Mouse (Mus musculus) right cerebral cortex, postnatal 10 days (tissue): ENCODE data around the gene Ms4a1.
"Not testable (repeated sequence)": the region's sequence is repeated elsewhere in the genome, so short reads cannot be mapped to it uniquely, and the experiment has no call there.

ENCODE experiments used
- DNase-seq, 2 experiments: peaks; one replicate each; pipeline ENCODE4 v3.0.0; 2021; ENCODE audit warnings: low spot score in 2 of 2

The Ms4a1 gene

GRCm38 (mm10) chr19:11266052-11266845 is at the start of gene Ms4a1:
TSS of gene Ms4a1 (minus strand) at chr19:11266241.
- no peak for DNase-seq

GRCm38 (mm10) chr19:11314354-11314753 is 48.3 kb upstream of the Ms4a1 start, which contains the start of gene Ms4a14:
TSS of gene Ms4a14 (minus strand) at chr19:11314454.
- no peak for DNase-seq

DNA sequence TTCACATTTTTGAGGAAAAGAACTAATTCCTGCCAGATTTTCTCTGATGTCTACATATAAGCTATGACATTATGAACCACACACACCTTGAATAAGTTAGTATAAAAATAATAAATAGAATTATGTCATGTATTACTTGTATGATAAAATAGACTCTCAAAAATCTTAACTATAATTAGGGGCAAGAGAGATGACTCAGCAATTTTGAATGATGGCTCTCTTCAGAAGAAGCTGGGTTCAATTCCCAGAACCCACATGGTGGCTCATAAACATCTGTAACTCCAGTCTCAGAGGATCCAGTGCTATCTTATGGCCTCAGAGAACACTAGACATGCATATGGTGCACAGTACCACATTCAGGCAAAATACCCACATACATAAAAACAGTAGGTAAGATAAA is 42.8 kb upstream of the Ms4a1 start:
- DNase-seq: no peak

- not testable (repeated sequence) for DNase-seq
Measured at GRCm38 (mm10) chr19:11299529-11299928, 33.5 kb upstream of the Ms4a1 start.

DNA sequence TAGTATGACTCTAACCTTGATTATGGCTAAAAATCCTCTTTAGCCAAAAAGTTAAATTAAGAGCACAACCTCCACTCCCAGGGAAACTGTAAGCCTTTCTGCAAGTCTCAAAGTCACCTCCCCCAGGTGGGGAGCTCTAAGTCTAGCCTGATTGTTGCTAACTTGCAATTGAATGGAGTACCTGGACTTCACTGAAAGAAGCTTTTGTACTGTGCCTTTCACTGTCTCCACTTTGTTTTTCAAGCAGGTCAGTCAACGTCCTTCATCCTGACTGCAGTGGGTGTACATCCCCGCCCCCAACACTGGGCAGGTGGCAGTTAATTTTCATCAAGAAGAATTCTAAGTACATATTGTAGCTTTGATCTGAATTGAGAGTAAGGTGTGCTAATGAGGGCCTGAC is 32.9 kb upstream of the Ms4a1 start:
- DNase-seq: no peak

DNA sequence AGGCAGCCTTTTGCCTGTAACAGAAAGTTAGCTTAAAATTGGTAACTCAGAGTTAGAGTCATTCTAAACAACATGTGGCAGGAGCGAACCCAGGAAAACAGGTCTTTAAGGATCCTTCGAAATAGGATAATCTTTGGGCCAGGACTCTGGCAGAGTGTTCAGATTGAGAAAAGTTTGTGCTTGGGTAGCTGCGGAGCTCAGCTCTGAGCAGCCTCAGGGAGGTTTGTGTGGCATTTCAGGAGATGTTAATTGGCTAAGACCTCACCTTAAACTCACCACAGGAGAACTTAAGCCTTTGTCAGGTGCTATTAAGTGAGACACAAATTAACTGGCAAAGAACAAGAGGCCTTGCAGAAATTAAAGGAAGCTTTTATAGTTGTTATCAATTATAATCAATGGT is 27.6 kb upstream of the Ms4a1 start:
- DNase-seq: not testable (repeated sequence)

GRCm38 (mm10) chr19:11292990-11293389 is 26.9 kb upstream of the Ms4a1 start:
- DNase-seq: no peak

DNA sequence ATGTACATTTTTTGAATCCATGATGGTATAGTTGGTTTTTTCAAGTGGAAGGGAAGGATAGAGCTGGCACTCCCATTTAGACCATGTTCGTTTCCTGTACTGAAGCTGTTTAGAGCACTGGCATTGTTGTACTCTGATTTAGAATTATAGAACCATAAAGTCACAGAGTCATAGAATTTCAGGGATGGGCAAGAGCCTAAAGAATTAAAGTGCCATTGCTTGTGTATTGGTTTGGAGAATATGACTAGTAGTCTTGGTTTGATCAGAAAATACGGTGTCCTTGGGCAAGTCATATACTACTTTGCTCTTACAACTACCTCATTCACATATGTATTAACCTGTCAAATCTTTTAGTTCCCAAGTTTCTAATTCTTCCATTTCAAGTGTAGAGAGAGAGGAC is 17.7 kb upstream of the Ms4a1 start, which contains the start of gene Ms4a5:
Gene Ms4a5 (minus strand): TSS at position 101 of the 400 bp plus-strand sequence.
- DNase-seq: no peak

DNA sequence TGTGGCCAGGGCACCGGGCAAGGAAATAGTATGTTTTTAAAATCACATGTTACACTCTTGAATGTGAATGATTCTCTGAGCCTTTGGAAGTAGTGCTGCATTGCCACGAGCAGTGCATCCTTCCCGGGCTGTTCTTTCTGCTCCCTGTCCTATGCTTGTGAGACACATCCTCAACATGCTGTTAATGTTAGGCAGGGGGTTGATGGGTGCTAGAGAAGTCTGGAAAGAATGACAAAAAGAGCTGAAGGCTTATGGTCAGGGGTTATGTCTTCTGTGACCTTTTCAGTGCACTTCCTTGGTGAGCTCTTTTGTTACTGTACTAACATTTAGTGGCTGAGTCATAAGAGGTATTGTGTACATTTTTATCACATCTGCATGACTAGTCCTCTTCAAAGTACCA is 14.2 kb upstream of the Ms4a1 start:
- DNase-seq: no peak

DNA sequence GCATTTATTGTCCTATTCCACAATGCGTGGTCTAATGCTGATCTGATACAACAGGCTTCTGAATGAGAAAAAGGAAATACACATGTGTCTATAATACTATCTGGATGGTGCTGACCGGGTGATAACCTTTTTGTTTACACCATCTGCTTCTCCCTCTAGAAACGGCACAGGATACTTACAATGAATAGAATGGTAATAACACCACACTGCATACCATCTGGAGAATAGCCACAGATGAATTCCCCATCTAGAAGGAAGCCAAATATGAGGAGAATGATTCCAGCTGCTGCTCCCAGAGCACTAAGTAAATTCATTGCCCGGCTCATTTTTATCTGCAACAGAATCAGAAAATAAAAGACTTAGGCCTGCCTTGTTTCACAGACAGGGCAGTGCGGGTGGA is 10.4 kb upstream of the Ms4a1 start:
- no peak for DNase-seq

- DNase-seq: no peak
Measured at GRCm38 (mm10) chr19:11266956-11267355, 915 bp upstream of the Ms4a1 start.

DNA sequence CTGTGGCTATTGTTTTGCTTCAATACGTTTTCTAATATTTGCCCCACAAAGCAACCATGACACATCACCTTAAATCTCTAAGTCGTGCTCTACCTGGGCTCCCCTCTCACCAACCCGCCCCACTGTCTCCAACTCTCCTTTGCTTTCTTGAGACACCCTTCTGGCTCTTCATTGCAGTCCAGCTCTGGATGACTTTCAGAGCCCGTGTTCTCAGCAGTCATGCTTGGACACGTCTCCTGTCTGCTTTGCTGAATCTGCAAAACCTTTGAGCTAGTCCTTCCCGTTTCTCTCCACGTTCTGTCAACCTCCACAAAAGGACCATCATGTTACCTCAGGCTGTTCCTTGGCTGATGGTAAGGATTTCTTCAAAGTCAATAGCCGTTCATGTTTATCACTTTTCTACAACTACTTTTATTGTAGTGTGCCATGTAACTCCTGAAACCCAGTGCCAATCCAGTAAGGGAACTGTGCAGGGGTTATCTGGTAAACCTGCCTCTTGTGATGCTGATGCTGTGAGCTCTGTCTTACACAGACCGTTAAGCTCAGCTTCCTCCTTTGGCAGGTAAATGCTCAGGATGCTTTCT is 1.3 kb downstream of the Ms4a1 start:
- no peak for DNase-seq

- no peak for DNase-seq
Measured at GRCm38 (mm10) chr19:11263549-11263948, 2.5 kb downstream of the Ms4a1 start.

- not testable (repeated sequence) for DNase-seq
Measured at GRCm38 (mm10) chr19:11262932-11263331, 3.1 kb downstream of the Ms4a1 start.

DNA sequence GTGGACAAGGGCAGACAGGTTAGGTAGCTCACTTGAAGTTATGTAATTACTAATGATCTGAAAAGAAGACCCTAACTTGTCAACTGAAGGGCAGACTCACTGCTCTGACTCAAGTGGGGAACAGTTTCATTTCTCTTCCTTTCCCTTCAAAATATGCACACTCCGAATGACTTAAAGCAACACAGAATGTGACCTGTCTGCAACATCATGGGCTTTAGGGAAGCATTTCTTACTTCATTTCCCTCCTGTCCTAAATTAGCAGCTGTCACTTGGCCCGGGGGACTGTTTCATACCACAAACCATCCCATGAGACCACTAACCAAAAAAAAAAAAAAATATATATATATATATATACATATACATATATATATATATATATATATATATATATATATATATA is 4.5 kb downstream of the Ms4a1 start:
- DNase-seq: no peak

- DNase-seq: no peak
Measured at GRCm38 (mm10) chr19:11244230-11244629, 21.8 kb downstream of the Ms4a1 start.

- no peak for DNase-seq
Measured at GRCm38 (mm10) chr19:11242560-11242959, 23.5 kb downstream of the Ms4a1 start.

DNA sequence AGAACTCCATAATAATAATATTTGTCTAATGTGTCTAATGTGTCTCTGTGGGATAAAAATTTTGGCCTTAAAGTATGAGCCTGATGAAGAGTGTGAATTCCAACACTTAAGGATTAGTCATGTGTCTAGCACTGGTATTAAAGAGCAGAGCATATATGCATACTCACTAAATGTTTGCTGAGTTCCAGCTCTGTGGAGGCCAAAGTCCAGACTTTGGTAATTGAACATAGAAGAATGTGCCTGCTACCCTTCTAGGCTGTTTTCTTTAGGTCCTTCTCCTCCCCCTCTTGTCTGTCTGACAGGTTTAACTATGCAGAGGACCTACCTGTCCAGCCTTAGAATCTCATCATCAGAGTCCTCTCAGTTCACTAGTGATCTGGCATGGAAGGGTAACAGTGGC is 30.2 kb downstream of the Ms4a1 start:
- DNase-seq: no peak

GRCm38 (mm10) chr19:11234921-11235735 is 30.9 kb downstream of the Ms4a1 start:
- DNase-seq: no peak

DNA sequence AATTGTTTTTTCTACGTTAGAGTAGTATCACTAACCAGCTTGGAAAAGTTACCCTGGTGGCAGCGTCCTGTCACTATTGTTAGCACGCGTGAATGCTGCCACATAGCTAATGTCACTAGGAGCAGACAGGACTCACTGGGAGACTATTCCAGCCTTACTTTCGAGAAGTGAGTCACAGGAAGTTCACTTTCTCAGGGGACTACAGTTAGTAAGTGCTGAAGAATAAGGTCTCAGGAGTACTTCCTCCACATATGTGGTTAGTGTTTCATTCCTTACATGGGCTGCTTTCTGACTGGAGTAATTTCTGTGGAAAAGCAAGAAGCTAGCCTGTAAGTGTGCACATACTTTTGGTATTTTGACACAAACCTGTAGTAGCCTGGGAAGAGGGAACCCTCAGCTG is 31.8 kb downstream of the Ms4a1 start:
- no peak for DNase-seq

DNA sequence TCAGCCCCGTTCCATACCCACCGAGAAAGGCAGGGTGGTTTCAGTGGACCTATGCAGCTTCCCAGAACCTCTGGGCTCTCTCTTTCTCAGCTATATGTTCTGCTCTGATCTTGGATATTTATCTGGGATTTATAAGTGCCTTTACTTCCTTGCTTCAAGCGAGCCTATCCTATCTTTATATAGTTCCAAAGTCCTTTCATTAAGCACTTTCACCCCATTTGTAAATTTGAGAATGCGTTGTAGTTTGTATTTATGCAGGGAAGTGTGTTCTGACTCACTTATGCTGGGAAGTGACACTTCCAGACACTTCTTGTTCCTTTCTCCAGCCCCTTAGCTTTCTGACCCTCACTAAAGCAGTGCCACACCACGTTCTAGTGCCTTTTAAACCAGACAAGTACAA is 33.7 kb downstream of the Ms4a1 start, which contains the start of gene Ms4a12:
Gene Ms4a12 (minus strand): TSS at position 101 of the 400 bp plus-strand sequence.
- no peak for DNase-seq
